Mouse (Mus musculus): ENCODE results near the gene Irx4. TPM values are rescaled to one million over a fixed set of nuclear protein-coding genes. Genes with fewer than 3 reads are reported as not detected.

The Irx4 gene
- polyA plus RNA-seq, 1 experiment: not detected

GRCm38 (mm10) chr13:73264166-73264735, 4.0 kb downstream of the Irx4 start:
- Histone ChIP-seq H3K4me1 (ENCODE audit: control insufficient read depth, insufficient read depth, insufficient read length, low read length) (0 out of 2 replicates have a peak, but pooled peaks cover 3% of the 10 kb centered on the region), H3K27ac (replicated peaks; ENCODE audit: low read depth, low read length) (no peak overlapping the region), H3K4me3 (ENCODE audit: insufficient read depth, low read depth, low read length) (no peak overlapping the region)

GRCm38 (mm10) chr13:73264831-73265230, 4.6 kb downstream of the Irx4 start:
- H3K4me1 ChIP-seq (ENCODE audit: control insufficient read depth, insufficient read depth, insufficient read length, low read length): 0 out of 2 replicates have a peak, but pooled peaks cover 3% of the 10 kb centered on the region
- H3K27ac ChIP-seq (replicated peaks; ENCODE audit: low read depth, low read length): no peak overlapping the region
- no peak overlapping the region for H3K4me3 ChIP-seq (ENCODE audit: insufficient read depth, low read depth, low read length)

- Histone ChIP-seq H3K4me1 (ENCODE audit: control insufficient read depth, insufficient read depth, insufficient read length, low read length) (0 out of 2 replicates have a peak, but pooled peaks cover 3% of the 10 kb centered on the region), H3K27ac (replicated peaks; ENCODE audit: low read depth, low read length) (no peak overlapping the region), H3K4me3 (ENCODE audit: insufficient read depth, low read depth, low read length) (no peak overlapping the region)
Observed at GRCm38 (mm10) chr13:73265442-73265841, 5.2 kb downstream of the Irx4 start.

GRCm38 (mm10) chr13:73267551-73267950, 7.3 kb downstream of the Irx4 start:
- H3K27ac ChIP-seq (replicated peaks; ENCODE audit: low read depth, low read length): no peak overlapping the region
- H3K4me1 ChIP-seq (ENCODE audit: control insufficient read depth, insufficient read depth, insufficient read length, low read length): 0 out of 2 replicates have a peak, but pooled peaks cover 3% of the 10 kb centered on the region
- no peak overlapping the region for H3K4me3 ChIP-seq (ENCODE audit: insufficient read depth, low read depth, low read length)

- H3K4me3 ChIP-seq (ENCODE audit: insufficient read depth, low read depth, low read length): no peak overlapping the region
- no peaks in the 10 kb centered on the region for H3K4me1 ChIP-seq (ENCODE audit: control insufficient read depth, insufficient read depth, insufficient read length, low read length)
- no peak overlapping the region for H3K27ac ChIP-seq (replicated peaks; ENCODE audit: low read depth, low read length)
Observed at GRCm38 (mm10) chr13:73268702-73269101, 8.4 kb downstream of the Irx4 start.

- Histone ChIP-seq H3K4me1 (ENCODE audit: control insufficient read depth, insufficient read depth, insufficient read length, low read length) (no peaks in the 10 kb centered on the region), H3K4me3 (ENCODE audit: insufficient read depth, low read depth, low read length) (no peak overlapping the region), H3K27ac (replicated peaks; ENCODE audit: low read depth, low read length) (no peak overlapping the region)
Observed at GRCm38 (mm10) chr13:73269251-73269650, 9.0 kb downstream of the Irx4 start.

- H3K4me3 ChIP-seq (ENCODE audit: insufficient read depth, low read depth, low read length): no peak overlapping the region
- H3K27ac ChIP-seq (replicated peaks; ENCODE audit: low read depth, low read length): no peak overlapping the region
- H3K4me1 ChIP-seq (ENCODE audit: control insufficient read depth, insufficient read depth, insufficient read length, low read length): no peaks in the 10 kb centered on the region
Observed at GRCm38 (mm10) chr13:73269891-73270290, 9.6 kb downstream of the Irx4 start.

GRCm38 (mm10) chr13:73270451-73271081, 10.3 kb downstream of the Irx4 start:
- no peak overlapping the region for H3K4me3 ChIP-seq (ENCODE audit: insufficient read depth, low read depth, low read length)
- no peaks in the 10 kb centered on the region for H3K4me1 ChIP-seq (ENCODE audit: control insufficient read depth, insufficient read depth, insufficient read length, low read length)
- H3K27ac ChIP-seq (replicated peaks; ENCODE audit: low read depth, low read length): no peak overlapping the region

GRCm38 (mm10) chr13:73271336-73272242, 11.3 kb downstream of the Irx4 start:
- H3K4me1 ChIP-seq (ENCODE audit: control insufficient read depth, insufficient read depth, insufficient read length, low read length): no peaks in the 10 kb centered on the region
- no peak overlapping the region for H3K4me3 ChIP-seq (ENCODE audit: insufficient read depth, low read depth, low read length)
- H3K27ac ChIP-seq (replicated peaks; ENCODE audit: low read depth, low read length): no peak overlapping the region

GRCm38 (mm10) chr13:73272794-73273282, 12.6 kb downstream of the Irx4 start:
- Histone ChIP-seq H3K4me1 (ENCODE audit: control insufficient read depth, insufficient read depth, insufficient read length, low read length) (no peaks in the 10 kb centered on the region), H3K4me3 (ENCODE audit: insufficient read depth, low read depth, low read length) (no peak overlapping the region), H3K27ac (replicated peaks; ENCODE audit: low read depth, low read length) (no peak overlapping the region)

- no peak overlapping the region for H3K27ac ChIP-seq (replicated peaks; ENCODE audit: low read depth, low read length)
- no peaks in the 10 kb centered on the region for H3K4me1 ChIP-seq (ENCODE audit: control insufficient read depth, insufficient read depth, insufficient read length, low read length)
- H3K4me3 ChIP-seq (ENCODE audit: insufficient read depth, low read depth, low read length): no peak overlapping the region
Observed at GRCm38 (mm10) chr13:73273536-73273935, 13.3 kb downstream of the Irx4 start.

- Histone ChIP-seq H3K4me3 (ENCODE audit: insufficient read depth, low read depth, low read length) (no peak overlapping the region), H3K27ac (replicated peaks; ENCODE audit: low read depth, low read length) (no peak overlapping the region), H3K4me1 (ENCODE audit: control insufficient read depth, insufficient read depth, insufficient read length, low read length) (no peaks in the 10 kb centered on the region)
Observed at GRCm38 (mm10) chr13:73277361-73277760, 17.1 kb downstream of the Irx4 start.

GRCm38 (mm10) chr13:73277797-73278196, 17.5 kb downstream of the Irx4 start:
- H3K4me1 ChIP-seq (ENCODE audit: control insufficient read depth, insufficient read depth, insufficient read length, low read length): no peaks in the 10 kb centered on the region
- H3K4me3 ChIP-seq (ENCODE audit: insufficient read depth, low read depth, low read length): no peak overlapping the region
- H3K27ac ChIP-seq (replicated peaks; ENCODE audit: low read depth, low read length): no peak overlapping the region

GRCm38 (mm10) chr13:73279196-73279595, 18.9 kb downstream of the Irx4 start:
- H3K27ac ChIP-seq (replicated peaks; ENCODE audit: low read depth, low read length): no peak overlapping the region
- H3K4me1 ChIP-seq (ENCODE audit: control insufficient read depth, insufficient read depth, insufficient read length, low read length): no peaks in the 10 kb centered on the region
- no peak overlapping the region for H3K4me3 ChIP-seq (ENCODE audit: insufficient read depth, low read depth, low read length)

- H3K27ac ChIP-seq (replicated peaks; ENCODE audit: low read depth, low read length): no peak overlapping the region
- H3K4me1 ChIP-seq (ENCODE audit: control insufficient read depth, insufficient read depth, insufficient read length, low read length): no peaks in the 10 kb centered on the region
- H3K4me3 ChIP-seq (ENCODE audit: insufficient read depth, low read depth, low read length): no peak overlapping the region
Observed at GRCm38 (mm10) chr13:73282407-73282806, 22.1 kb downstream of the Irx4 start.

Data from brown adipose tissue, adult 24 weeks (tissue).